Mouse (Mus musculus): ENCODE measurements at regions not wholly inside any gene's neighbourhood (a gene's known extent, or its start where the extent isn't known, plus 50 kb on each side); places are given as distances from the start of the nearest gene placed in this dataset.

DNA sequence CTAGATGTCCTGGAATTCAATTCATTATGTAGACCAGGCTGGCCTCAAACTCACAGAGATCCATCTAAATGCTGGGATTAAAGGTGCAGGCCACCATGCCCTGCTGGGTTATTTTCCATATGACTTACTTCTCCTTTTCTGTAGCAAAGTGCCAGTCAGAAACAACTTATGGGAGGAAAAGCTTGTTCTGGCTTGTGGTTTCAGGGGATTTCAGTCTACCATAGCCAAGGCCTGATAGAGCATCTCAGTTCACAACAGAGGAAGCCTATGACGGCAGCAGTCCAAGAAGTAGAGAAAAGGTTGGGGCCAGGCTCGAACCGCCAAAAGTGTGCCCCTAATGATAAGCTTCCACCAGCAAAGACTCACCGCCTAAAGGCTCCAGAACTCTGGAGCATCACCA lies 110.5 kb upstream of the Hdac4 start:
- no peak for TF ChIP-seq CTCF (IDR thresholded peaks at IDR 0.05; ENCODE audit: low read depth, low read length)
- TF ChIP-seq POLR2A (IDR thresholded peaks at IDR 0.05; ENCODE audit: insufficient read depth, low read length), result no peak
